ENCODE assay signal across 8 mouse cellular contexts in the genomic region with DNA sequence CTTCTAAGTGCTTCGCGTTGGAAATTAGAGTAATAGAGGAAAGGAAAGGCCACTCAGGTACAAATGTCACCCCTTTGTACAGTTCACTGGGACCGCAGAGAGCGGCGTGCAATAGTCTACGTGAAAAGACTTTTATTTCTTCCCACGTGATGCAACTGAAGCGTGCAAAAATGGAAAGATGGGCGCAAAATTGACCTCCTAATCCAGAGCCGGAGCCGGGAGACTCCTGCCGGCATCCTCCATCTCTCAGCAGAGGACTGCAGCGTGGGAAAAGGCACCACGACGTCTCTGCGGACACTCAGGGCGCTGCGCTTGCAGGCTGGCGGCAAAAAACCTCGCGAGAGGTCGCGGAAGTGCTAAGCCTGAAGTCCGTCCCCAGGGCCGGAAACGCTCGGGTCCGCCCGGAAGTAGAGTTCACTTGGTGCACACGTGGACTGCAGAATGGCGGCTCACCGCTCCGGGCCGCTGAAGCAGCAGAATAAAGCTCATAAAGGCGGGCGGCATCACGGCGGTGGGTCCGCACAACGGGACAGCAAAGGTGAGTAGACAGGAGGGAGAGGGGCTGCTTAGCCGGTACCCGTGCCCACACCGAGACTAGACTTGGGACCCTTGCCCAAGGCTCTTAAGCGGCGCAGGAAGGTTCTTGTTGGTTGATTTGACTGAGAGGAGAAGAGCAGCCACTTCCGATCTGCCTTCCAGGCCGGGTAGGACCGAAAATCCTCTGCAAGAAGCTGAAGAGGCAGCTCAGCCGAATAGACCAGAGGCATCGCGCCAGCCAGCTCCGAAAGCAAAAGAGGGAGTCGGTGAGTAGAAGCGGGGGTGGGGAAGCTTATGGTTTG. TPM values are rescaled to one million over a fixed set of nuclear protein-coding genes. Genes with fewer than 3 reads are reported as not detected.
DNase-seq lines count a peak whose midpoint lies in the region; ATAC-seq and TF ChIP-seq lines count a peak whose summit lies in the region.

A gene (plus strand): TSS at position 394 of the 839 bp plus-strand sequence.

- peak within 1 kb of the TSS; percentile 90 for H3K27ac ChIP-seq in forebrain, embryonic 10.5 days
- H3K27ac ChIP-seq in heart, embryonic 15.5 days: peak within 1 kb of the TSS; percentile 87
- H3K27ac ChIP-seq in liver, embryonic 16.5 days (ENCODE audit: low read length): peak within 1 kb of the TSS; percentile 66
- H3K27ac ChIP-seq in neural tube, embryonic 13.5 days (replicated peaks): peak within 1 kb of the TSS; percentile 94
- H3K27ac ChIP-seq in testis, adult 2 months (ENCODE audit: control insufficient read depth, insufficient read depth, low read depth, low read length): peak within 1 kb of the TSS; percentile 90

- no peaks in the 10 kb centered on the region for H3K27me3 ChIP-seq in forebrain, embryonic 10.5 days (ENCODE audit: poor library complexity, severe bottlenecking)
- H3K27me3 ChIP-seq in heart, embryonic 15.5 days: no peaks in the 10 kb centered on the region
- no peaks in the 10 kb centered on the region for H3K27me3 ChIP-seq in liver, embryonic 16.5 days (ENCODE audit: control insufficient read depth, insufficient read depth, low read depth, low read length)
- no peaks in the 10 kb centered on the region for H3K27me3 ChIP-seq in neural tube, embryonic 13.5 days
- H3K27me3 ChIP-seq in testis, adult 2 months (ENCODE audit: control insufficient read depth, insufficient read depth, low read length): no peaks in the 10 kb centered on the region

- H3K9ac ChIP-seq in heart, embryonic 15.5 days: peak within 1 kb of the TSS; percentile 80
- peak within 1 kb of the TSS; percentile 73 for H3K9ac ChIP-seq in liver, embryonic 16.5 days (ENCODE audit: low read depth, low read length)
- peak within 1 kb of the TSS; percentile 93 for H3K9ac ChIP-seq in neural tube, embryonic 13.5 days

- peak within 1 kb of the TSS; percentile 95 for H3K4me2 ChIP-seq in heart, embryonic 15.5 days
- peak within 1 kb of the TSS; percentile 98 for H3K4me2 ChIP-seq in liver, embryonic 16.5 days (ENCODE audit: low read depth, low read length)
- peak within 1 kb of the TSS; percentile 90 for H3K4me2 ChIP-seq in neural tube, embryonic 13.5 days

- under 1% methylated on average over 54 of the region's 54 CpGs for WGBS in forebrain, embryonic 10.5 days
- WGBS in heart, embryonic 15.5 days: under 1% methylated on average over 54 of the region's 54 CpGs
- WGBS in liver, embryonic 16.5 days (ENCODE audit: insufficient replicate concordance): under 1% methylated on average over 54 of the region's 54 CpGs
- under 1% methylated on average over 54 of the region's 54 CpGs for WGBS in neural tube, embryonic 13.5 days

- peak within 1 kb of the TSS; percentile 89 for H3K4me3 ChIP-seq in forebrain, embryonic 10.5 days
- peak within 1 kb of the TSS; percentile 91 for H3K4me3 ChIP-seq in heart, embryonic 15.5 days
- H3K4me3 ChIP-seq in liver, embryonic 16.5 days (ENCODE audit: low read depth, low read length): peak within 1 kb of the TSS; percentile 85
- peak within 1 kb of the TSS; percentile 90 for H3K4me3 ChIP-seq in neural tube, embryonic 13.5 days
- H3K4me3 ChIP-seq in testis, adult 2 months (ENCODE audit: control insufficient read depth, low read depth, low read length): peak within 1 kb of the TSS; percentile 87

- peak; percentile 87 for ATAC-seq in heart, embryonic 15.5 days (replicated peaks; ENCODE audit: insufficient number of reproducible peaks, insufficient read depth, low FRiP score, low read depth)
- peak; percentile 81 for ATAC-seq in liver, embryonic 16.5 days (ENCODE audit: low read depth)
- peak; percentile 81 for ATAC-seq in neural tube, embryonic 13.5 days (ENCODE audit: low read depth)

- H3K4me1 ChIP-seq in forebrain, embryonic 10.5 days: peaks cover 44% of the 10 kb centered on the region
- peaks cover 27% of the 10 kb centered on the region for H3K4me1 ChIP-seq in heart, embryonic 15.5 days (replicated peaks)
- peaks cover 25% of the 10 kb centered on the region for H3K4me1 ChIP-seq in liver, embryonic 16.5 days (ENCODE audit: control insufficient read depth, low read depth, low read length)
- H3K4me1 ChIP-seq in neural tube, embryonic 13.5 days (replicated peaks): peaks cover 51% of the 10 kb centered on the region
- peaks cover 6% of the 10 kb centered on the region for H3K4me1 ChIP-seq in testis, adult 2 months (ENCODE audit: control insufficient read depth, insufficient read depth, low read length)

- peaks cover 41% of the 10 kb centered on the region for H3K36me3 ChIP-seq in forebrain, embryonic 10.5 days (replicated peaks)
- H3K36me3 ChIP-seq in heart, embryonic 15.5 days: peaks cover 29% of the 10 kb centered on the region
- peaks cover 23% of the 10 kb centered on the region for H3K36me3 ChIP-seq in liver, embryonic 16.5 days (ENCODE audit: control insufficient read depth, insufficient read depth)
- H3K36me3 ChIP-seq in neural tube, embryonic 13.5 days: peaks cover 34% of the 10 kb centered on the region
- H3K36me3 ChIP-seq in testis, adult 2 months (ENCODE audit: control insufficient read depth, insufficient read depth, low read length): no peaks in the 10 kb centered on the region

- DNase-seq in CD8-positive naive resting alpha-beta T cell, adult 2 months (ENCODE audit: low read depth in 2 of 2, low spot score in 2 of 2): peak; percentile 76 to 77
- peak; percentile 66 for DNase-seq in c-Kit-negative CD71-positive TER-119-positive erythroid progenitor cells, embryonic 14.5 days (ENCODE audit: low read depth, low spot score)
- peak; percentile 93 for DNase-seq in forebrain, embryonic 10.5 days (ENCODE audit: extremely low spot score, low spot score)
- peak; percentile 92 to 97 for DNase-seq in kidney, postnatal 25 days

- H3K9me3 ChIP-seq in forebrain, embryonic 10.5 days: no peaks in the 10 kb centered on the region
- no peaks in the 10 kb centered on the region for H3K9me3 ChIP-seq in heart, embryonic 15.5 days (replicated peaks)
- no peaks in the 10 kb centered on the region for H3K9me3 ChIP-seq in liver, embryonic 16.5 days (replicated peaks; ENCODE audit: control insufficient read depth, low read length)
- H3K9me3 ChIP-seq in neural tube, embryonic 13.5 days: no peaks in the 10 kb centered on the region

- TF ChIP-seq POLR2A in testis, adult 2 months (IDR thresholded peaks at IDR 0.05; ENCODE audit: control insufficient read depth, low read depth, low read length): peak; percentile 71

- no peak for TF ChIP-seq CTCF in testis, adult 2 months (IDR thresholded peaks at IDR 0.05; ENCODE audit: control insufficient read depth, insufficient read depth, insufficient replicate concordance, low read depth, low read length)

RNA-seq across cellular contexts. Expression of the gene that starts here (rescaled TPM):
- polyA plus RNA-seq in forebrain, embryonic 10.5 days (2016; fragmentation: Nextera tagmentation; extraction: Ambion mirVana): 63.0 and 66.1 TPM in 2 replicates
- polyA plus RNA-seq in heart, embryonic 15.5 days (2015; fragmentation: Nextera tagmentation; extraction: Ambion mirVana): 19.2 and 25.9 TPM in 2 replicates
- polyA plus RNA-seq in liver, embryonic 16.5 days (2015; fragmentation: Nextera tagmentation; extraction: Ambion mirVana): 16.7 and 17.5 TPM in 2 replicates
- polyA plus RNA-seq in neural tube, embryonic 13.5 days (2015; fragmentation: Nextera tagmentation; extraction: Ambion mirVana): 30.2 and 31.9 TPM in 2 replicates
- polyA plus RNA-seq in testis, adult 2 months (2012; rRNA removed): 14.7 and 15.1 TPM in 2 replicates

Comparison
In these comparisons a context has a peak if more than half of its experiments do, and no peak if none do; other contexts are left out.
1. Peak in every context shown above with its lines: DNase-seq, ATAC-seq, H3K4me3 ChIP-seq and H3K27ac ChIP-seq.